Mouse (Mus musculus): ENCODE data around the gene Chd2.

The Chd2 gene

GRCm38 (mm10) chr7:73478157-73479058 is 63.2 kb downstream of the Chd2 start:
- no peak for TF ChIP-seq GATA4 (IDR thresholded peaks at IDR 0.05; ENCODE audit: insufficient replicate concordance, low read length)

DNA sequence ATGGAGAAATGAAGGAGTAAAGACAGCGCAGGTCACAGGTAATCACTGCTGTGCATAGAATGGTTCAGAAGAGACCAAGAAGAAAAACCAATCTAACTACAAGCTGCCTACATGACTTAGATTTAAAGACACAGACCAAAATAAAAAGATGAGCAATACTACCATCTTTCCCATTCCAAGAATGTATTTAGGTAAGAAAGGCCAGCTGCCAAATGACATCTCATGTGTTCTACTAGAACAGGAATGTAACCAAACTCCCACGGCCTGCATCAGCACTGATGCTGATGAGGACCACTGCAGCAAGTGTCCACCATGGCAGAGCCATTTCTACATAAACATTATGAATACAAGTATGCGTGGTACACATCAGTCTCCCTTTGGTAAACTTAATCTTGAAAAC is 73.9 kb downstream of the Chd2 start:
- no peak for TF ChIP-seq GATA4 (IDR thresholded peaks at IDR 0.05; ENCODE audit: insufficient replicate concordance, low read length)

GRCm38 (mm10) chr7:73463546-73463945 is 78.1 kb downstream of the Chd2 start:
- TF ChIP-seq GATA4 (IDR thresholded peaks at IDR 0.05; ENCODE audit: insufficient replicate concordance, low read length), result no peak

- no peak for TF ChIP-seq GATA4 (IDR thresholded peaks at IDR 0.05; ENCODE audit: insufficient replicate concordance, low read length)
Observed at GRCm38 (mm10) chr7:73454113-73454512, 87.5 kb downstream of the Chd2 start.

DNA sequence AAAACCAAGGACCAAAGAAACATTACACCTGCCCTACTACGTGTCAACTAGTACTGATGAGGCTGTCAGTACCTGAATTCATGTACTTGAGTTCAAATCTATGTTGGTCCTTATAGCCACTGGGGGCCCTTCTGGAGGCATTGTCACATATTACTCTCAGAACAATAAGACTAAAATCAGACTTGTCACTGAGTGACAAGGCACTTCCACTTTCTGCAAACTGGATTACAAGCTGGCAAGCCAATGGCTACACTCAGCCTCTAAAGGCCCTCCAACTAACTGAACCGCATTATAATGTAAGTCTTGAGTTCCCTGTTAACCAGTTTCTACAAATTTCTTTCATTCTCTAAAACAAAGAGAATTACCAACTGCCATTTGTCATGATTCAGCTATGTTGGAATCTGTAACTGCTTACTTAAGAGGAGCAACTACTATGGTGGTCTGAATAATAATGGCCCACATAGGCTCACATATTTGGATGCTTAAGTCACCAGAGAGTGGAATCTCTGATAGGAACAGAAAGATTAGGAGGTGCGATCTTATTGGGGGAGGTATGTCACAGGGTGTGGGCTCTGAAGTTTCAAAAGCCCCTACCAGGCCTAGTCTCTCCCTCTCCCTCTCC is 89.3 kb downstream of the Chd2 start:
- TF ChIP-seq GATA4 (IDR thresholded peaks at IDR 0.05; ENCODE audit: insufficient replicate concordance, low read length), result no peak

DNA sequence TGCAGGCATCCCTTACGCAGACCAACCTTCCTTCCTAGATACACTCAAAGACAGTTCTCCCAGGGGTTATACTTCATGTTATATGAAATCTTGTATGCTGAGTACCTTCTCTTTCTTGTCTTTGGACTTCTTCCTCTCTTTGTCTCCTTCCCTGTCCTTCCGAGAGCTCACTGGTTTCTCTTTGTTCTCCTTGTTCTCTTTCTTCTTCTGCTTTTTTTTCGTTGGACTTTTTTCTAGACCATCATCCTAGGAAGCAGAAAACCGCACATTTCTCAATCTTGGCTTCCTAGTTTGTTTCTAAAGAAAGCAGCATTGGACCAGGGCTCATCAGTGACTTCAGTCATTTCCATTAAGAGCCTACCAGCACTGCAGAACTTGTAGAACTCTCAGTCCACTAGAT is 90.0 kb downstream of the Chd2 start:
- TF ChIP-seq GATA4 (IDR thresholded peaks at IDR 0.05; ENCODE audit: insufficient replicate concordance, low read length), result no peak

- TF ChIP-seq GATA4 (IDR thresholded peaks at IDR 0.05; ENCODE audit: insufficient replicate concordance, low read length), result no peak
Observed at GRCm38 (mm10) chr7:73442246-73442645, 99.4 kb downstream of the Chd2 start.

DNA sequence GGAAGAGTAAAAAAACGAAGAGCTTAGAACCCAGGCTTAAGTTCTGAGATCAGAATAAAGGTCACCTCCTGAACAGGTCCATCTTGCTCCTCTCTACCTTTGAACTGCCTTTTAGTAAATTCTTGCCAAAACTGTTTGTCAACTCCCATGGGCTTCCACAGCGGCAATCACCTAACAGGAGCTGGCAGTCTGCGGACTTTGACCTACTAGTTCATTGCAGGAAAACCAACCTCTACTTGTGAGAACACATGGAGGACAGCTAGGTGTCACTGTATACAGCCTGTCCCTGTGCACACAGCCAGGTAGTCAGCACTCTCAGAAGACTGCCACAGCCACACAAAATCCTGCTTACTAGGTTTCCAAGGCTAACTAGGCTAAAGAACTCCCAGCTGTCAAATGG is 99.8 kb downstream of the Chd2 start:
- TF ChIP-seq GATA4 (IDR thresholded peaks at IDR 0.05; ENCODE audit: insufficient replicate concordance, low read length), result no peak

GRCm38 (mm10) chr7:73435685-73436084 is 105.9 kb downstream of the Chd2 start:
- no peak for TF ChIP-seq GATA4 (IDR thresholded peaks at IDR 0.05; ENCODE audit: insufficient replicate concordance, low read length)

DNA sequence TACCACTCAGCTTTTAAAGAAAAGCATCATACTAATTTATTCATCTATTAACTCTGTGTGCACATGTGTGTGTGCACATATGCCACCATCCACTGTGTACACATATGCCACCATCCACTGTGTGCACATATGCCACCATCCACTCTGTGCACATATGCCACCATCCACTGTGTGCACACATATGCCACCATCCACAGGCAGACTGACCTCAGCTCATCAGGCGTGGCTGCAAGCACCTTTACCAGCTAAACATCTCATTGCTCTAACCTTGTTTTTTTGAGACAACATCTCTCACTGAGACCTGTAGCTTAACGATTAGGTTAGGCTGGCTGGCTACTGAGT is 107.3 kb downstream of the Chd2 start:
- TF ChIP-seq GATA4 (IDR thresholded peaks at IDR 0.05; ENCODE audit: insufficient replicate concordance, low read length), result no peak

- TF ChIP-seq GATA4 (IDR thresholded peaks at IDR 0.05; ENCODE audit: insufficient replicate concordance, low read length), result no peak
Observed at GRCm38 (mm10) chr7:73433637-73434335, 107.8 kb downstream of the Chd2 start.

DNA sequence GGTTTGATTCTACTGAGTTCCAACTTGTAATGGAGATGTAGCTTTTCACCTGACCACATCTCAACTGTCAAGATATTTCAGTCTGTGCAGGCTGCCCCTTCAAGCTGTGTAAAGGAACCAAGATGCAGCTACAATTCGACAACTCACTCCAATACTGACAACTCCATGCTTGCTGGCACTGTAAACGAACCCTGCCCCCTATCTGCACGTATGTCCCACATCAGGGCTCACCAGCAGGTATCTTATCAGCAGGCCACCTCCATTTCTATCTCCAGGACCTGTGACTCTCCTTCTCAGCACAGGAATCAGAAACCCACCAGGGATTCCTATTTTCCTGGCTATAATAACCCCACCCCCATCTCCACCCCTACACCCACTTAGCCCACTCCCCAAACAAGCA is 113.1 kb downstream of the Chd2 start:
- no peak for TF ChIP-seq GATA4 (IDR thresholded peaks at IDR 0.05; ENCODE audit: insufficient replicate concordance, low read length)

DNA sequence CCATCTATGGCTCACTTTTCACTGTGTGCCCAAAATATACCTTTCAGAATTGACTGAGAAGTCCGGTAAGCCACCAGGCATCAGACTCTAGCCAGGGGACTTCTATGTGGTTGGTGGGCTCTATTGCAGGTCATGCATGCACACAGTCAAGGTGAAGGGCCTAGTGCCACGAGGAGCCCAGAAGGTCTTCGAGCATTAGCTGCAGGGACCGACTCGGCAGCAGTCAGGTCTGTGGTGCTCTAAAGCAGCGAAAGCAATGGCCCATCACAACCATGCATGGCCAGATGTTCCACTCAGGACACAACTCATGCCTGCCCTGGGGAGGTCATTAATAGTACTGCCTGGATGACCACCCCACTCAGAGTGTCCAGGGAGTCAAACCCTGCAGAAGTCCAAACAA is 113.8 kb downstream of the Chd2 start:
- no peak for TF ChIP-seq GATA4 (IDR thresholded peaks at IDR 0.05; ENCODE audit: insufficient replicate concordance, low read length)

DNA sequence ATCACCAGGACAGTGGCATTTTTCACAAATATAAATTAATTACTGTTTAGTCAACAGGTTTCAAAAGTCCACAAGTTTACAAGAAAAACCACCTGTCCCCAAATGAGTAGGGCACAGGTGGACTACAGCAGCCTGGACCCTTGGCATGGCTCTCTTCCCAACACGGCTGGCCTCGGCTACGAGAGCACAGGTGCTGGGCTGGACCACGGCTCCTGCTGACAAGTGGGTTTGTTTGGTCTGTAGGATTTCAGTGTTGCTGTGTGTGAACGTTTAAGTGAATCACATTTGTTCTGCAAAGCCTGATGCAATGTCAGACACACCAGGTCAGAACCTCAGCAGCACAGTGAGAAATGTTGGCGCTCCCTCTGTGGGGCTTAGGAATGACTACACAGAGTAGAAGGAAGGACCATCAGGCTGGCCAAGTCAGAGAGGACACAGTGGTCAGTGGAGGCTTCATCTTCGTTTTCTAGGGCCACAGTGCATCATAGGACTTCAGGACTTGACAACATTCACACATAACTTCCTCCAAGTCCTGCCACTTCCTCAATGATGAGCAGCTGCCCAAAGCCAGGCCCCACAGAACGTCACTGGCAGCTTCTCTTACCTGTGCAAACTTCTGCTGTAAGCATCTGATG is 114.8 kb downstream of the Chd2 start:
- no peak for TF ChIP-seq GATA4 (IDR thresholded peaks at IDR 0.05; ENCODE audit: insufficient replicate concordance, low read length)

- TF ChIP-seq GATA4 (IDR thresholded peaks at IDR 0.05; ENCODE audit: insufficient replicate concordance, low read length), result no peak
Observed at GRCm38 (mm10) chr7:73426235-73426634, 115.4 kb downstream of the Chd2 start.

DNA sequence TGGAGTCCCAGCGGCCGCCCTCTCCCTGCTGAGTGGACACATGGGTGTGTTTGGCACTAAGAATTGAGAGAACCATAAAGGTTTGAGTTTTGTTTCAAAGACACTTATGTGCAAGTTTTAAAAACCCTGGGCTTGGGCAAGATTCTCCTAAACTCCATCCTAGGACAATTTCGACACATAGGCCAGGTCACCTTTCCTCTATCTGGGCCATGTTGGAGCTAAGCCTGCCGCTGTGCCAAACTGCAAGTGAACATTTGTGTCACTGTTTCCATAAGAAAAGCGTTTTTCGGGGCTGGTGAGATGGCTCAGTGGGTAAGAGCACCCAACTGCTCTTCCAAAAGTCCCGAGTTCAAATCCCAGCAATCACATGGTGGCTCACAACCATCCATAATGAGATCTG is 116.2 kb downstream of the Chd2 start:
- TF ChIP-seq GATA4 (IDR thresholded peaks at IDR 0.05; ENCODE audit: insufficient replicate concordance, low read length), result no peak
